Mouse (Mus musculus) frontal cortex, adult 2 months (tissue): ENCODE results near the gene Lhfp. TPM values are rescaled to one million over a fixed set of nuclear protein-coding genes. Genes with fewer than 3 reads are reported as not detected.
"Not testable (repeated sequence)": the region's sequence is repeated elsewhere in the genome, so short reads cannot be mapped to it uniquely, and the experiment has no call there.

ENCODE experiments used
- DNase-seq, 2 experiments: peaks; one replicate each; pipeline ENCODE4 v3.0.0; 2022; ENCODE audit warnings: low spot score in 1 of 2; ENCODE audit errors: extremely low spot score in 1 of 2
- polyA plus RNA-seq: library from polyadenylated mRNA; depleted of rRNA; stranded (reverse); fragments of >200 nt; gene quantifications from 2 replicates; pipeline ENCODE4 v1.2.3, GENCODE M21; 2012

The Lhfp gene
- polyA plus RNA-seq, 1 experiment = 69.5 TPM

GRCm38 (mm10) chr3:53206509-53207224 lies 165.3 kb downstream of the Lhfp start:
- DNase-seq = no peak

GRCm38 (mm10) chr3:53207225-53207528 lies 165.8 kb downstream of the Lhfp start:
- DNase-seq = no peak

DNA sequence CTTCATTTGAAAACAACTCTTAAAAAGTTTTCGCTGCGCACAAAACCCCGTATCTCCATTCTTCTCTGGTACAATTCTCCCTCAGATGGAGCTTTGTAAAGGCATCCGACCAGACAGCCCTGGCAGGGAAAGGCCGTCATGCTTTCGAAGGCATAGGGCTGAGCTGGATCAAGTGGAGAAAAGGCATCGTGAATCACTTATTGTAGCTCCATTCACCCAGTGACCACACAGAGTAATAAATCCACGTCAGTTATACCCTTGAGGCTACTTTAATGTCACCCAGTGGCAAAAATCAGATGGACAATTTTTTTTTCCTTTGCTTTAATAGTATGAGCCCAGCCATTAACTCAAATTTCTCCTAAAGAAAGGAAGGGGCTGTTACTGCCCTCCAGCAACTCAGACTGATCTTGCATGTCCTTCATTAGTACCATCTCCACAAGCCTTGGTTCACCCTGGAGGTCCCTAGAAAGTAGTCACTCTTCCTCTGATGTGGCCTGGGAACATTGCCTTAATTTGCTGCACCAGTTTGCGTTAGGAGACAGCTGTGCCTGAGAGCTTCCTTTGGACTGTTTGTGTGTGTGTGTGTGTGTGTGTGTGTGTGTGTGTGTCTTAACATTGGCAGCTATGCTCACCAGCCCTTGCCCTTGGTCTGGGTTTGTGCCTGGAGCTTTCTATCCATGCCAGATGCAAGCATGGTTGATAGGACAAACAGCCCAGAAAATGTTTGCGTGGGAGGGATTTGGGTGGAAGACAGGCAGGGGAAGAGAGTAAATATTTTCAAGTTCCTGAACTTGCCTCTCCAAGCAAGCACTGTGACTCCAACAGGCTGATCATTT lies 169.6 kb downstream of the Lhfp start:
- DNase-seq = no peak

- DNase-seq = no peak
These were observed 171.3 kb downstream of the Lhfp start for GRCm38 (mm10) chr3:53212599-53212998.

- DNase-seq = no peak
These were observed 172.0 kb downstream of the Lhfp start for GRCm38 (mm10) chr3:53213346-53213745.

- DNase-seq = no peak
These were observed 172.5 kb downstream of the Lhfp start for GRCm38 (mm10) chr3:53213746-53214271.

GRCm38 (mm10) chr3:53214386-53214785 lies 173.1 kb downstream of the Lhfp start:
- DNase-seq = no peak

DNA sequence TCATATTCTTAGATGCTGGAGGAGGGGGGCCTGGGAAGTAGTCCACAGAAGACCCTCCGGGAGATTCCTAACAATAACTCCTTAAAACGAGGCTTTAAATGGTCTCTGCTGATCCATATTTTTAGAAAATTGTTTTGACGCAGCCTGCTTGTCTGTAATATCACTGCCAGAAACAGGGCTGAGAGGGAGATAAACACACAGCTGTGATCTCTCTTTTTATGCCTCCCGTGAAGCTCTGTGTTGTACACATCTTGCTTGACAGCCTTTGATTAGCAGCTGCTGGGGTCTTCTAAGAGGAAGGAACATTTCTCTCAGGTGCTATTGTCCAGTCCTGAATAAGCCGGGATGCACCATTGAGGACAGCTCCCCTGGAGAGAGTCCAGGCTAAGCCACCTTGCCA lies 176.4 kb downstream of the Lhfp start:
- DNase-seq = no peak

- no peak for DNase-seq
These were observed 180.4 kb downstream of the Lhfp start for GRCm38 (mm10) chr3:53221531-53222272.

- no peak for DNase-seq
These were observed 182.8 kb downstream of the Lhfp start for GRCm38 (mm10) chr3:53224141-53224540.

- DNase-seq = no peak
These were observed 184.4 kb downstream of the Lhfp start for GRCm38 (mm10) chr3:53225774-53226173.

DNA sequence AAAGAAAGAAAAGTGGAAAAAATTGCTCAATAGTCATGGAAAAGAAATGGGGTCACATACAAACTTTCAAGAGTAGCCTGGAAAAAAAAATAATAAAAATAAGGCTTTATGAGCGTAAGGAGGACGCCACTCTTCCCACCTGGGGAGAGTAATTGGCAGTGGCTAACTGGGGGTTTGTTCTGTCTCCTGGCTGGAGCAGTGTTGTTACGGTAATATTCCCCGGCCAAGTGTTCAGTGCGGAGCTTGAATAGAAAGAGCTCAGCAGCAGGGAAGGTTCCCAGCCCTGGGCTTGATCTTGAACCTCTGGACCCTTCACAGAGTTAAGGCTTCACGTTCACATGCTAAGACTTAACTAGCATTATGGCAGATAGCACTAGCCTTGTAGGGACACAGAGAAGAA lies 184.9 kb downstream of the Lhfp start:
- no peak for DNase-seq

GRCm38 (mm10) chr3:53227866-53228265 lies 186.5 kb downstream of the Lhfp start:
- no peak for DNase-seq

DNA sequence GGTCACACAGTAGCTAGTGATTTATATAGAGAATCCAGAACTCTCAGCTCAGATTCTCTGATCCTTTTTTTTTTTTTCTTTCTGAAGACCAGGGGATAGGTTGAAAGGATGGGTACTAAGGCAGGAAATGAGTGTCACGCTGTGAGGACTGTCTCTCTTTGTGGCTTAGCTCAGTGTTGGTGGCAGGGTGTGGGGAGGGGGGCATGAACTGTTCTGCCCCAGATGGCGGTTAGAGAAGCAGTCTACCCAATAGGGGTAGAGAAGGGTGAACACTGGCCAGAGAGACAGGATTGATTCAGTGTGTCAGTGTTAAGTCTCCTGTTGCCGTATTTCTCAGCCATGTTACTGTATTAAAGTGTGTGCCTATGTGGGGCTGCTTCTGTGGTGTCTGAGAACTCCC lies 189.2 kb downstream of the Lhfp start:
- no peak for DNase-seq

- no peak for DNase-seq
These were observed 189.8 kb downstream of the Lhfp start for GRCm38 (mm10) chr3:53231112-53231511.

DNA sequence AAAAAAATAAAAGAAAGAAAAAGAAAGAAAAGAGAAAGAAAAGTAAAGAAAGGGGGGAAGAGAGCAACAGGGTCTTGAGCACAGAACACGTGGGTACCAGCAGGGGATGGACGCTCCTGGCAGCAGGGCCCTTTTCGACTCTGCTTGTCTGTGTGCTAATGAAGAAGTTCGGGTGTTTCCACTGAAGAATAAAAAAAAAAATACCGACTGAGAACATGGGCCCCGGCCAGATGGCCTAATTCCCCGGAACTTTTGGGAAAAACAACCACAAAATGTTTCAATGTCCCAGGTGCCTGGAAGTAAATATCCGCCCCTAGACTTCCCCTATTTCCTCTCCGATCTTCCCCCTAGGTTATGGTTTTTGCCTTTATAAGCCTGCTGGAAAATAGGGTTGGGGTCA lies 191.1 kb downstream of the Lhfp start:
- DNase-seq = not testable (repeated sequence)

- no peak for DNase-seq
These were observed 193.4 kb downstream of the Lhfp start for GRCm38 (mm10) chr3:53234689-53235088.

GRCm38 (mm10) chr3:53236471-53236870 lies 195.1 kb downstream of the Lhfp start:
- DNase-seq = no peak

- no peak for DNase-seq
These were observed 198.8 kb downstream of the Lhfp start for GRCm38 (mm10) chr3:53240150-53240549.

DNA sequence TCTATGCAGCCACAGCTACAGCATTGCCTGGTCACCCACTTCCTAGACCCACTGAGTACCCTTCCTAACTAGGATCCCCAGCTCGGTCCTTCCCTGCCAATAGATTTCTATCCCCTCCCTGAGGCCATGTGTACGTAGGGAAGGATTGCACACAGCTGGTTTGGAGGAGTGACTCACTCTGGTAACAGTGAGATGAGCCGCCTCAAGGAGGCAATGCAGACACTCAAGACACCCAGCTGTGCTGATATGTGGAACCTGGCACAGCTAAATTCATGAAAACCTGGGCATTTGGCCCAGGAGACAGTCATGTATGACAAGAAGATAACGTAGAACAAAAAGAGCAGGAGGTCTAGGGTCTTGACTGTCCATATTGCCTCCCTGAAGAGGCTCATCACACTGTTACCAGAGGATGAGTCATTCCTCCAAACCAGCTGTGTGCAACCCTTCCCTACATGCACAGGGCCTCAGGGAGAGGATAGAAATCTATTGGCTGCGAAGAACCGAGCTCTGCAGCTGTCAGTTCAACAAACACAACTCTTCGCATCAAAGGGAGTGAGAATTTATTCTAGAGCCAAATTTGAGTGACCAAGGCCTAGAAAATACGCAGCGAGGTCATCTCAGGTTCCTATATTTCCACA lies 204.4 kb downstream of the Lhfp start:
- no peak for DNase-seq

GRCm38 (mm10) chr3:53247102-53247501 lies 205.8 kb downstream of the Lhfp start:
- DNase-seq = peak in 1 of 2 experiments; percentile 54
